Mouse (Mus musculus) c-Kit-positive CD71-negative TER-119-negative erythroid progenitor cells, embryonic 14.5 days (primary cell): ENCODE measurements around the gene Ptch2.

Source experiments
- DNase-seq: peaks from one replicate; pipeline ENCODE4 v3.0.0-alpha.2; 2013; ENCODE audit warnings: low read depth

The Ptch2 gene

GRCm38 (mm10) chr4:117127991-117128686 is 32.3 kb downstream of the Ptch2 start:
- no peak for DNase-seq

DNA sequence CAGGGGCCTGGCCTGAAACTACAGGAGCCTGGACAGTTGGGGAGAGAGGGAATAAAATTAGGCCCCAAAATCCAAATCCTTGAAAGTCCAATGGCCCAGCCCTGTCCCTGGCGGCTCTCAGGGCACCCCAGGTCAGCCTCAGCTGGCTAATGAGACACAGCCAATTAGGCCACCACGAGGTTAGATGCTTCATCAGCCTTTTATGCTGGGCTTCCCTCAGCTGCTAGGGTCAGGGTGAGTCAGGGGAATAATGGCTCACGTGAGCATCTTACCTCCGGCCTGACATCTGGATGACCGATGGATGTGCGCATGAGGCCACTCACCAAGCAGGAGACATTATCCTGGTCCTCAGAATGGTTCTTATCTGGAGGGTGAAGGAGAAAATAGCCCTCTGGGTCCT is 34.9 kb downstream of the Ptch2 start:
- DNase-seq: no peak

- DNase-seq: no peak
Measured at GRCm38 (mm10) chr4:117131198-117131597, 35.3 kb downstream of the Ptch2 start.

GRCm38 (mm10) chr4:117131890-117132793 is 36.3 kb downstream of the Ptch2 start:
- no peak for DNase-seq

DNA sequence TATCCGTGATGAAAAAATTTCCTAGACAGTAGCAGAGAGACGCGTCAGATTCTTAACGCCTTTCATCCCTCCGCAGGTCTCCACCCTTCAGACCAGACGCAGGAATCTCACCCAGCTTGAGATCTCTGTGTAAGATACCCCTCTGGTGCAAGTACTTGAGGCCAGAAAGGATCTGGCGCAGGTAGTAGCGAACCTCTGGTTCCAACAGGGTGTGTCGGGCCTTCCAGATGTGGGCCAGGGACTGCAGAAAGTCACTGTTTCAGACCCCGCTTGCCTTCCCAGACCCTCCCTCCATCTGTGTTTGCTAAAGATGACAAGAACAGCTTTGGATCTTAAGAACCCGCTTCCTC is 36.9 kb downstream of the Ptch2 start:
- DNase-seq: no peak

DNA sequence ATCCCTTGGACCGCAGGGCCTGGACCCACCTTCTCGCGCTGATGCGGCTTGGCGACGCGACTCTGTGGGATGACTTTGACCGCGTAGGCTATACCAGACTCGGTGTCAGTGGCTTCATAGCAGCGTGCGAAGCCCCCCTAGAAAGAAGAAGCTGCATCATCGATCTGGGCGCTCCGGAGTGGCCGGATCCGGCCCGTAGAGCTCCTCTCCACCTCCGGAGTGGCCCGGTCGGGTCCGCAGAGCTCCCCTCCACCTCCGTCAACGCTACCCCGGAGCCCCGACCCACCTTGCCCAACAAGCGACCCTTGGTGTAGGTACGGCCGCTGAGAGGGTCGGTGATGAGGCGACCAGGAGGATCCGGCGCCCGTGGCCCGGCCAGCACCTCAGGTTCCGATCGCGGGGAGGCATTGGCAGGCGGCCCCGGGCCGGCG is 37.5 kb downstream of the Ptch2 start:
- DNase-seq: no peak

DNA sequence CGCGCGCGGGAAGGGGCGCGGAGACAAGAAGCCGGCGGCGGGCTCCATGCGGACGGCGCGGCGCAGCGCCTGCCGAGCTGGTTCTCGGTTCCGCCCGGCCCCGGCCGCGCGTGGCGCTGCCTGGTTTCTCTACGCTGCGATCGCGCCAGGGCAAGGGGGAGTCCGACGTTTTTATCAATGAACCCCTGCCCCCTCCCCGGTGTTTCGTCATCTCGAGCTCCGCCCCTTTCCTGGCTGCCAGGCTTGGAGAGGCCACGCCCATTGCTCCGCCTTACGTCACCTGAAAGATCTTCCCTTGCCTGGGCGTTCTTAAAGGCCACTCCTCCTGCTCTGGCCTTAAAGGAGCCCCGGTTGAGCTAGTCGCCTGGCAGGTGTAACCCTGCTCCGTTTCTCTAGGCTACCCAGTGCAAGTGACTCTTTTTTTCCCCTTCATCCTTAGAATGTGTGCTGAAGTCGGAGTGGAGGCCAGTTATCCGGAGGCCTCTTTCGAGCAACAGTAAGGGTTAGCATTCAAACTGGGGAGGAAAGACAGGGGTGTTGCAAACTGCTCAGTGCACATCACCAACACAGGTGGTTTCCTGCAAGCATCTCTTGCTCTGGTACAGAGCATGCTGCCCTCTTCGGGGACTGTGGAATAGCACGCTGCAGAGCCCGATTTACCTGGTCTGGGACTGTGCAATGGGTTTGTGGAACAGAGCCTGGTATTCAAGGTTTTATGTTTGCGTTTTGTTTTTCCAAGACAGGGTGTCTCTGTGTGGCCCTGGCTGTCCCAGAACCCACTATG is 38.1 kb downstream of the Ptch2 start, which contains the start of gene Plk3:
Gene Plk3 (minus strand): TSS at position 147 of the 784 bp plus-strand sequence.
- DNase-seq: peak; percentile 98

- no peak for DNase-seq
Measured at GRCm38 (mm10) chr4:117134601-117134995, 38.7 kb downstream of the Ptch2 start.

DNA sequence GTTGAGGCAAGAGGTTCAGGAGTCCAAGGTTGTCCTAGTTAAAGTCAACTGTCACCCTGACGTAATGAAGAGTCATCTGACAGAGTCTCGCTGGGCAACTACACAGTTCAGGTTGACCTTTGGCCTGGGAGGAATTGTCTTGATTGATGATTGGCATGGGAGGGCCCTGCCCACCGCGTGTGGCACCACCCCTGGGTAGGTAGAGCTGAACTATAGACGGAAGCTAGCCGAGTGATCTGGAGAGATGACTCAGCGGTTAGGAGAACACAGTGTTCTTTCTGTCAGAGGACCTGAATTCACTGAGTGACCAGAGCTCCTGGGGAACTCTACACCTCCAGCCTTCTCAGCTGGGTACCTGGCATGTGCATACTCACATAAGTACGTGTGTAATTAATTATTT is 40.2 kb downstream of the Ptch2 start:
- no peak for DNase-seq

GRCm38 (mm10) chr4:117138295-117139216 is 42.7 kb downstream of the Ptch2 start:
- DNase-seq: no peak

- no peak for DNase-seq
Measured at GRCm38 (mm10) chr4:117139217-117139612, 43.3 kb downstream of the Ptch2 start.

GRCm38 (mm10) chr4:117140613-117141012 is 44.7 kb downstream of the Ptch2 start:
- DNase-seq: no peak

DNA sequence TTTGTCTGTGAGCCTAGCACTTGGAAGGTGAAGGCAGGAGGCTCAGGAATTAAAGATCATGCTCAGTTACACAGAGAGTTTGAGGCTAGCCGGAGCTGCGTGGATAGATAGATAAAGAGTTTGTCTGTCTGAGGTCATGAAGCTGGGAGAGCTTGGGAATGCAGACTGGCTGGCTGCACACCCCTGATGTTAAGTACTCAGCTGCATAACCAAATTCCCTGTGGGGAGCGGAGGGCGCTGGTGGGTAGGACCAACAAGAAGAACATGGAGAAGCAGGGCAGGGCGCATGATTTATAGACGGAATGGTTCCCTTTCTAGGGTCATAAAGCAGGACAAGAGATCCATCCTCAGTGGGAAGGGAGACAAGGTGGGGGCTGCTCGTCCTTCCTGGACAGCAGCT is 47.1 kb downstream of the Ptch2 start:
- no peak for DNase-seq

GRCm38 (mm10) chr4:117145248-117145647 is 49.4 kb downstream of the Ptch2 start:
- no peak for DNase-seq

GRCm38 (mm10) chr4:117146176-117146575 is 50.3 kb downstream of the Ptch2 start:
- DNase-seq: peak; percentile 98

GRCm38 (mm10) chr4:117148047-117148713 is 52.3 kb downstream of the Ptch2 start:
- no peak for DNase-seq

GRCm38 (mm10) chr4:117148815-117149214 is 52.9 kb downstream of the Ptch2 start:
- no peak for DNase-seq

DNA sequence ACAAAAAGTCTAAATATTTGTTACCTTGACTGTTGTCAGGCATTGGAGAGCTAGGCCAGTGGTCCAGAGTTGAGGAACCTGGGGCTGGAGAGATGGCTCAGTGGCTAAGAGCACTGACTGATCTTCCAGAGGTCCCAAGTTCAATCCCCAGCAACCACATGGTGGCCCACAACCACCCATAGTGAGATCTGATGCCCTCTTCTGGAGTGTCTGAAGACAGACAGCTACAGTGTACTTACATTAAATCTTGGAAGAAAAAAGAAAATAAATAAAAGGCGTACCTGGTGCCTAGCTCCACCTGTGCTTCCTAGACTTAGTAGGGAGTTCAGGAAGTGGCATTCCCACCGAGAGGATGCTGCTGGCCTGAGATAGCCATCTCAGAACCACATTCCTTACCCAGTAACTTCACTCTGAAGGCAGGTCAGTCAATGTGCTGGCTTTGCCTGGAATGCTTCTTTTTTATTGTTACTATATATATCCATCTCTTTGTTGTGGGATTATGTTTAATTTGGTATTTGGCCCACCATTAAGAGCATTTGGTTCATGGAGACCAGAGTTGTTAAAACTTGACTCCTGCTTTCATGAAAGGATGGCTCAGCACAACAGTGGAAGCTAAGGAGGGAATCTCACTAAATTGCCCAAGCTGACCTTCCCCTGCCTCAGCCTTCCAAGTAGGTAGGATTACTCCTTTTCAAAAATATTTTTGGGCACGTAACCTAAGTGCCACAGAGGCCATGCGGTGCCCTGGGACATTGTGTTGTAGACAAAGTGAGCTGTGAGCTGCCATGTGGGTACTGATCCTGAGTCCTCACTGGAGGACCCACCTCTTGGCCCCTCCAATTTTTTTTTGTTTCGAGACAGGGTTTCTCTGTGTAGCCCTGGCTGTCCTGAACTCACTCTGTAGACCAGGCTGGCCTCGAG is 53.7 kb downstream of the Ptch2 start:
- DNase-seq: no peak

- no peak for DNase-seq
Measured at GRCm38 (mm10) chr4:117150212-117150733, 54.4 kb downstream of the Ptch2 start.
